Mouse (Mus musculus): ENCODE data around the gene Vars.

The Vars gene

GRCm38 (mm10) chr17:35048932-35049440 lies 48.2 kb downstream of the Vars start:
- DNase-seq (ENCODE audit: low spot score), result no peak

GRCm38 (mm10) chr17:35049561-35050016 lies 48.8 kb downstream of the Vars start, which contains the start of gene Clic1:
Gene Clic1, plus strand, starts transcription at chr17:35049966.
- DNase-seq (ENCODE audit: low spot score), result peak; percentile 70

GRCm38 (mm10) chr17:35050126-35050750 lies 49.5 kb downstream of the Vars start:
- peak; percentile 87 for DNase-seq (ENCODE audit: low spot score)

DNA sequence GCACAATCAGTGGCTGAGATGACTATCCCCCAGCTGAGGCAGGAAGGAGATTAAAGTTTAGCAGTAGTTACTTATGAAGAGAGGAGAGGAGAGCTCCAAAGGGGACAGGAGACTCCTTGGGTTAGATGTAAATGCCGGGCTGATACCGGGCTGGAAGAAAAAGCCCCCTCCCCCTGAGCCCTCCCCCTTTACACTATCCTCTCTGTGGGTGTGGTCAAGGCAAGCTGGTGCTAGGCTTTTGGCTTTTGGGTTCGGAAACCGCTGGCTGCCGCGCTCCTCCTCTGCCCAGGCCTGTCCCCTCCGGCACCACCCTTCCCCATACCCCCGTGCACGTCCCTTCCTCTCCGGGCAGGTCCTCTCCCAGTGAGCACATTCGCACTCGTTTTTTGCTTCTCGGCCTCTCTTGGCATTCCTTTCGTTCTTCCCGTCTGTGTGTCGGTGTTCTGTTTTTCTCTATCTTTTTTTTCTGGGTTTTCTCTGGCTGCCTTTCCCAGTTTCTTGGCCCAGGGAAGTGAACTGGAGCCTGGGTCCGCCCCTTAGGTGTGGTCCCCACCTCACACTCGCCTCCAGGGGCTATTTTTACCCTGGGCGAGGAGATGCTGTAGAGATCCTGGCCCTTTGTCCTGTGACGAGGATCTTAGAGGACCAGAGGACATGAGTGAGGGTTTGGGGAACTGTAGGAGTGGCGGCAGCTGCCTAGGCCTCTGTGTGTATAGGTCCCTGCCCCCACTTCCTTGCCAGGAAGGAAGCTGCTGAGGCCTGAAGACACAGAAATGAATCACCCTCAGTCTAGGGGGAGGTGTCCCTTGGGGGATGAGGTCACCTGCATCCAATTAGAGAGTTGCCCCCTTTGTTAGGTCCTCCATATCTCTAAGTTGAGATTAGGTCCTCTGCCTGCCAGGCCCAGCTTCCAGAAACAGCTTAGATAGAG lies 50.6 kb downstream of the Vars start:
- DNase-seq (ENCODE audit: low spot score), result peak; percentile 90

- no peak for DNase-seq (ENCODE audit: low spot score)
Measured at GRCm38 (mm10) chr17:35052271-35052798, 51.5 kb downstream of the Vars start.

DNA sequence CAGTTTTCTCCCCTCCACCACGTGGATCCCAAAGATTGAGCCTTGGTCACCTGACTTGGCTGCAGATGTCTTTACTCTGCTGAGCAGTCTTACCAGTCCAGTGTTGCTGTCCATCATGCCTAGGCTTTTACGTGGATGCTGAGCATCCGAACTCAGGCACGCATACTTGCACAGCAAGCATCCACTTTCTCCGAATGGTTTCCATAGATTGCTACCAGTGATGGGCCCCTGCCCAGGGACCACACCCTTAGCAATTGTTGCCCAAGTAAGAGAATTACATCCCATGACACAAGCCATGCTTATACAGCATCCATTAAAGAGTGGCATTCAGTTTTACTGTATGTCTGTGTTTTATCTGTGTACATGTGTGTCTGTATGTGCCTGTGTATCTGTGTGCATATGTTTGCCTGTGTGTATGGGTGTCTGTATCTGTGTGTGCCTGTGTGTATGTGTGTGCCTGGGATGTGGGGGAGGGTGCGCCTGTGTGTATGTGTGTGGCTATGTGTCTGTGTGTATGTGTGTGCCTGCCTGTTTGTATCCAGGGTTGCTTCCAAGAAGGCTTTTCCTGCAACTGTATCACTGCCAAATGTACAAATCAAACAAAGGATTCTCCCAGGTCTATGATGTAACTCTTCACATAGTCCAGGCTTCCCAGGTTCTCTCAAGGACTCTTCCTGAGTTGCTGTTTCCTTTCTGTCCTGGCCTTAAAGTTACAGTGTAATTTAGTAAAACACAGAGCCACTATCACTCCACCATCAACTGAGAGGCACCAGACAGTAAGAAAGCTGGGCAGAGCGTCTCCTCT lies 55.1 kb downstream of the Vars start:
- no peak for DNase-seq (ENCODE audit: low spot score)

- DNase-seq (ENCODE audit: low spot score), result no peak
Measured at GRCm38 (mm10) chr17:35057090-35057489, 56.3 kb downstream of the Vars start.

DNA sequence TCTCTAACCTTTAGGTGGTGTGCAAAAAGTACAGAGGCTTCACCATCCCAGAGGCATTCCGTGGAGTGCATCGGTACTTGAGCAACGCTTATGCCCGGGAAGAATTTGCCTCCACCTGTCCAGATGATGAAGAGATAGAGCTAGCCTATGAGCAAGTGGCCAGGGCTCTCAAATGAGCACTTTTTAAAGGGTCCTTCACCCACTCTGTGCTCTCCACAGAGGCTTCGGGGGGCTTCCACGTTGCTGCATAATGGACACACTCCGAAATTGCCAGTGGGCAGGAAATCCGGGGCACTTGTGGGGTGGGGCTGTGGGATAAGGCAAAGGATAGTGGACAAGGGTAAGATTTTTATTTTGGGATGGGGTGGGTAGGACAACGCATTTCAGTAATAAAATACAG lies 57.5 kb downstream of the Vars start:
- DNase-seq (ENCODE audit: low spot score), result no peak

GRCm38 (mm10) chr17:35058911-35059892 lies 58.4 kb downstream of the Vars start, which contains the start of gene Ddah2:
Gene Ddah2, plus strand, starts transcription at chr17:35059035.
- DNase-seq (ENCODE audit: low spot score), result peak; percentile 92

GRCm38 (mm10) chr17:35060071-35060470 lies 59.3 kb downstream of the Vars start:
- DNase-seq (ENCODE audit: low spot score), result no peak

- no peak for DNase-seq (ENCODE audit: low spot score)
Measured at GRCm38 (mm10) chr17:35060737-35061297, 60.0 kb downstream of the Vars start.

DNA sequence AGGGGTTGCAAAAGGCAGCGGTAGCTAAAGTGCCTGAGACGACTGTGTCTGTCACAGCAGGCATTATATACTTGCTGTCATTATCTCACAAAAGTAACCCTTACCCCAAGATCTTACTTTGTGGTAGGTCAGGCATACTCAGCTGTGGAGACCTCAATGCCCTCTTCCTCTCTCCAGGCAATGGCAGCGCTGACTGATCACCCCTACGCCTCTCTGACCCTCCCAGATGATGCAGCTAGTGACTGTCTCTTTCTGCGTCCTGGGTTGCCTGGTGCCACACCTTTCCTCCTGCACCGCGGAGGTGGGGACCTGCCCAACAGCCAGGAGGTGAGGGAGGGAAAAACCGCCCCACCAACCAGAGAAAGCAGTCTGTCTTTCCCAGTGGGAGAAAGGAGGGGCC lies 60.5 kb downstream of the Vars start:
- no peak for DNase-seq (ENCODE audit: low spot score)

- DNase-seq (ENCODE audit: low spot score), result no peak
Measured at GRCm38 (mm10) chr17:35063466-35063865, 62.7 kb downstream of the Vars start.

DNA sequence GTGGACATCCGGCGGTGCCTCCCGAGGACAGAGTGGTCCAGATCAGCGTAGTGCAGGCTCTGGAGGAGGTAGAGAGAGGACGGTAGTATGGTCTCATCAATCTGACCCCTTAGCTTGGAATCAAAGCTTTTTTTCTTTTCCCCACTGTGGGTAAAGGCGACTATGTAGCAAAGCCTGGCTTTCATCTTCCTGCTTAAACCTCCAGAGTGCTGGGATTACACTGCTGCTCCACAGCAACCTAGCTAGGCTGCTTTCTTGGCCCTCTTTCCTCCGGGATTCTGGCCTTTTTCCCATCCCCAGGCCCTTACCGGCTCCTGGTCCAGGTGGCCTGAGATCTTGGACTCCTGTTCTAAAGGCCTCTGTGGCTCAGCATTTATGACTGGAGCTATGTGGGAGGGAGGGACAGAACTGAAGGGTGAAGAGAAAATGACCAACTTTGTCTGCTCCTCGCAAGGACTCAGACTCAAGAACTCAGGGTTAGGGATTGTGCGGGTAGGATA lies 63.6 kb downstream of the Vars start:
- DNase-seq (ENCODE audit: low spot score), result no peak

GRCm38 (mm10) chr17:35064951-35065947 lies 64.5 kb downstream of the Vars start, which contains the start of gene Ly6g6c:
Gene Ly6g6c, plus strand, starts transcription at chr17:35065388.
- peak; percentile 87 for DNase-seq (ENCODE audit: low spot score)

All from lung, postnatal 25 days (tissue).